Mouse (Mus musculus): ENCODE data around the gene Pgrmc1. TPM values are rescaled to one million over a fixed set of nuclear protein-coding genes. Genes with fewer than 3 reads are reported as not detected.

The Pgrmc1 gene
- total RNA-seq, 4 experiments from 2014 or later = 6.0 to 9.2 (median 7.0) TPM

- no peak for DNase-seq (ENCODE audit: low spot score in 2 of 2)
Measured at GRCm38 (mm10) chrX:36602926-36603325, 4.9 kb downstream of the Pgrmc1 start.

- DNase-seq (ENCODE audit: low spot score in 2 of 2) = no peak
Measured at GRCm38 (mm10) chrX:36604040-36604439, 6.0 kb downstream of the Pgrmc1 start.

- no peak for DNase-seq (ENCODE audit: low spot score in 2 of 2)
Measured at GRCm38 (mm10) chrX:36609117-36609516, 11.1 kb downstream of the Pgrmc1 start.

- no peak for DNase-seq (ENCODE audit: low spot score in 2 of 2)
Measured at GRCm38 (mm10) chrX:36628102-36628501, 30.1 kb downstream of the Pgrmc1 start.

GRCm38 (mm10) chrX:36630771-36631170, 32.8 kb downstream of the Pgrmc1 start:
- DNase-seq (ENCODE audit: low spot score in 2 of 2) = no peak

GRCm38 (mm10) chrX:36640046-36640445, 42.0 kb downstream of the Pgrmc1 start:
- DNase-seq (ENCODE audit: low spot score in 2 of 2) = no peak

- DNase-seq (ENCODE audit: low spot score in 2 of 2) = peak; percentile 63 to 72
Measured at GRCm38 (mm10) chrX:36644657-36645551, 46.9 kb downstream of the Pgrmc1 start, which contains the start of gene Akap17b. Gene Akap17b, minus strand, starts transcription at chrX:36645395.

Other genes starting within 250 kb of the Pgrmc1 start
- gene Gm6268, start 196.9 kb upstream of the Pgrmc1 start, total RNA-seq (2022) = not detected
- not detected for gene Gm14569, start 106.4 kb upstream of the Pgrmc1 start, total RNA-seq (2022)
- 1 to 10 TPM; 1.5 to 3.0 (median 1.7) TPM for gene Akap17b, start 47.2 kb downstream of the Pgrmc1 start, total RNA-seq (2022)
- gene Slc25a43, start 145.5 kb downstream of the Pgrmc1 start, total RNA-seq (2022) = under 1 TPM in 1 of 4 experiments, not detected in 3; 0.45 TPM
- 10 to 100 TPM; 37.5 to 64.5 (median 44.7) TPM for gene Slc25a5, start 197.4 kb downstream of the Pgrmc1 start, total RNA-seq (2022)

Measured in gastrocnemius, adult 8-10 months (tissue).